Mouse (Mus musculus): Measurements from ENCODE around the gene Arhgap6. TPM values are rescaled to one million over a fixed set of nuclear protein-coding genes. Genes with fewer than 3 reads are reported as not detected.

Gene Arhgap6
- total RNA-seq, 2 experiments from 2014 or later: 2.0 to 2.2 TPM

DNA sequence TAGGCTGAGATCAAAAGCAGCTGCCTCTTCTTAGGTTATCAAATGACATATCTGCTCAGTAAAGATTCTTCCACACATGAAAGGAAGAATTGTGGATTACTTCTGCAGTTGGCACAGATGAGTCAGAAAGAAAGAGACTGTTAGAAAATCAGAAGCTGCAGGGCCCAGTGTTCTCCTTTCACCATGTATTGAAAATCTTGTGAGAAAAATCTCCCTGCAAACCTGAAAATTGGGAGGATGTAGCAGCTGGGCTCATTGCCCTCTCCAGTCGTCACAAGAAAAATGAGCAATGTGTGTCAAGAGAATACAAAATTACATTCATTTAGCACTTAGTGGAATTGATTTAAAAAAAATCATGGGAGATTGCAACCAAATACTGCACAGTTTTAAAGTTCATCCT is 180.5 kb downstream of the Arhgap6 start:
- DNase-seq (ENCODE audit: low spot score in 2 of 2): no peak

DNA sequence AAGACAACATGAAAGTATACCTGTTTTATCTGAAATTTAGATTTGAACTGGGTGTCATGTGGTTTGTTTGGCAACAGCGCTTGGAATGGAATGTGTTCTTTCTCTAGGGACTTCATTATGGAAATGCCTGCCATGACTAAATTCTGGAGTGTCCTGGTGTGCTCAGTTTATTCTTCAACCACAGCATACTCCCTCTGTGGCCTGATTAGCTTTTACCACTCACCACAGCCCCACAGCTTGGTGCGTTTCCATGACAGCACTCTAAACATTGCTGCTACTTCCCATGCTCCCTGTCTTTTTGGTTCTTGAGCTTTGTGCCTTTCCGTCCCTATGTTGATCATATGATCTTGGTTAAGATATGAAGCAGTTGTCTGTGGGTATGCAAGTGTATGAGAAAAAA is 182.9 kb downstream of the Arhgap6 start:
- DNase-seq (ENCODE audit: low spot score in 2 of 2): no peak

DNA sequence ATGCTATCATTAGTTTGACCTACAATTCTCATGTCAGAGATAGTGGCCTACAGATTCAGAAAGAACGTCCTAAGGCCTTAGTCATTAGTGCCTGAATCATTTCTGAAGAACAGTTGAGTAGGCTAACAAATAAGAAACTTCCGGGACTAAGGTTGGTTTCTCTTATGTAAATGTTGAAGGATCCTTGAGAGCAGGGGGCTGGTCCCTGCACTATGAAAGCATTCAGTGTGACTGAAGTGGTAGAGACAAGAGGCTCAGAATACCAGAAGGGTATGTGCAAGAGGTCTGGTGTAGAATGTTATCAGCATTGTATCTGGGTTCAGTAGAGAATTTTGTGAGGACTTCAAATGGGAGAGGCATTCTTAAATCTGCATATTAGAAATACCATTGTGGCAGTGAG is 185.5 kb downstream of the Arhgap6 start:
- no peak for DNase-seq (ENCODE audit: low spot score in 2 of 2)

DNA sequence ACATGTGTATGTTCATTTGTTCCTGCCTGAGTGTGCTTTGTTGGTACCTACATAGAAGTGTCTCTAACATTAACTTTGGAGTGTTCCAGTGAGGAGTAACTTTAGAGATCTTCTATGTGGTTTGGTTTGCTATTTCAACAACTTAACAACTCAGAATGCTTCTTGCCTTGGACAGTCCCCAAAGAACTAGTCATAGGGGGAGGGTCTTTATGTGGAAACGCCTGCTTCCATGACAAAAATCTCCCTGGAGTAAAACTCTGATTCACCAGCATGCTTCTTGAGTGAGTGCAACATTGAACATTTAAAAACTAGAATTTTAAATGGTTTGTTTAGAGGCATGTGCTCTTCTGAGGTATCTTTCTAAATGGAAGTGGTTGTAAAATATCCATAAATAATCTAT is 212.2 kb downstream of the Arhgap6 start:
- no peak for DNase-seq (ENCODE audit: low spot score in 2 of 2)

DNA sequence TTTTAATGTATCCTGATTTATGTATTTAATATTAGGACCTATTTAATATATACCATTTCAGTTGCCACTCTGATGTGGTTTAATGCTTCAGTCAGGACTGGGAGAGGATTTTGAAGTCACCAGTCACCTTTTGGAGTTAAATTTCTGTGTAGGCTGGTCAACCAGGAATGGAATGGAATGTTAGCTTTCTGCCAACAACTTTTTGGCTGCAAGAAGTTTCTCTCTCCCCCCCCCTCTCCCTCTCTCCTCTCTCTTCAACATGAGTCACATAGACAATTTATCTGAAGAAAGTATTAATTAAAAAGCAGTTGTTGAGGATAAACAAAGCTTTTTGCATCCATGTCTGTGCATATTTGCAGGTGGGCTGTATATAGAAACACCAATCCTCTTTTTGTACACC is 217.8 kb downstream of the Arhgap6 start:
- DNase-seq (ENCODE audit: low spot score in 2 of 2): no peak

DNA sequence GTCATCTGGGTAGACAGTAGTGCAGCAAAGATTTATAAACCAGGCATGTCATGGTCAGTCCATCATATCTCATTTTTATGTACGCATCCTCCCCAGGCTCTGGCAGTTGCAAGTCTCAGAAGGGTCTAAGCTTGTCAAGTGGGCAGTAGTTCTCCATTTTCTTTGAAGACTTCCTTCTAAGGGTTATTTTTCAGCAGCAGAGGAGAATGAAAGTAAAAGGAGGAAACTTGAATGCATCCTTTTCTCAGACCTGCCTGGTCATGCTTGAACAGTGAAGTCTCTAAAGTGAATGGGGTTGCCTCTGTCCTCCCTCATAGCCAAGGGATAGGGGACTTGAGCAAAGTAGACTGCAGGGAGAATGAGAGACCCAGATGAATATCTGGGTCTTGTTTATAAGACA is 239.5 kb downstream of the Arhgap6 start:
- DNase-seq (ENCODE audit: low spot score in 2 of 2): no peak

DNA sequence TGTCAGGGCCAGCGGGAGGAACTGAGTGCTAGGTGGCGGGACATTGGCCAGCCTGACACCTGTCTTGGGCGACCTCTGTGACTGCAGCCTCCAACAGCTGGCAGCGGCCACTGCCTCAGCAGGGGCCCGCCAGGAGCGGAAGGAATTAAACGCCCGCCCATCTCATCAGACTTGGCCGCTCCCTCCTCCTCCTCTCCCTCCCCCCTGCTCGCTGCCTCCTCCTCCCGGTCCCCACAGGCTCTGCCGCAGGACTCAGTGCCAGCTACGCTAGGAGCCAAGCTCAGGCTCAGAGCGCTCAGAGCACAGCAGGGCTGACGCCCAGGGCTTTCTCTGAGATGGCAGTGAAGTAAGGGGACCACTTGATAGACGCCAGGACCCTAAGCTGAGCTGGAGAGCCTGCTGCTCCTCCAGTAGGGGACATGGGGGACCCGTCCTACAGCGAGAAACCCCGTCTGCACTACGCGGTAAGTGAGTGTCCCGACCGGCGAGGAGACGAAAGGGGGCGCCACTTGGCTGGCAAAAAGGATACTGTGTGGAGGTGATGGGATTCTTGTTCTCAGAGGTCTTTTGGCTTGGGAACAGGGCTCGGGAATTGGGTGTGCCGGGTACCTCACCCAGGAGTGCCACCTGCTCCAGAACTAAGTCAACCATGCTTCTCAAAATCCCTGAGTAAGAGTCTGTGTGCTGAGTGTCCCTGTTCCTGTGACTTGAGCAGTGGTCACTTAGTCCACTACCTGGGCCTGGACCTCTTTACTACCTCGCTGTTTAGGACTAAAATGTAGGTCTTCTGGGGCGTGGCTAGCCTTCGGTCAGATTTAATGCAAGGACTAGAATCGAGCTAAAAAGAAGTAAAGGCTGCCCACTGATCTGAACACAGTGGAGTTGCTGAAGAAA is 241.8 kb downstream of the Arhgap6 start:
- peak; percentile 7 to 10 for DNase-seq (ENCODE audit: low spot score in 2 of 2)

DNA sequence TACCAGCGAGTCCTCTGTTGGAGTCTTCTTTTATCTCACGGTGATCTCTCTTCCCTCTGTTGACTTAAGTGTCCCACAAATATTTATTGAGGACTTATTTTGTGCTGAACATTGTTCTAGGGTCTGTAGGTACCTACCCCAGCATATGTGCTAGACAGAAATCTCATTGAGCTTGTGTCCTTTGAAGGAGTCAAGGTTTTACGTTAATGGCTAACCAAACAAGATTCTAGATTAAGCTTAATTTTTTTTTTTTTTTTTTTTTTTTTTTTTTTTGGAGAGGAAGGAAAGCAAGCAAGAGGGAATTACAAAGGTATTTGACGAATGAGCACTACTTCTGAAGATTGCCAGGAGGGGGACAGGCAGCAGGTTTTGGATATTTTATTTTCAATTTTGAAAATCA is 242.5 kb downstream of the Arhgap6 start:
- DNase-seq (ENCODE audit: low spot score in 2 of 2): no peak

DNA sequence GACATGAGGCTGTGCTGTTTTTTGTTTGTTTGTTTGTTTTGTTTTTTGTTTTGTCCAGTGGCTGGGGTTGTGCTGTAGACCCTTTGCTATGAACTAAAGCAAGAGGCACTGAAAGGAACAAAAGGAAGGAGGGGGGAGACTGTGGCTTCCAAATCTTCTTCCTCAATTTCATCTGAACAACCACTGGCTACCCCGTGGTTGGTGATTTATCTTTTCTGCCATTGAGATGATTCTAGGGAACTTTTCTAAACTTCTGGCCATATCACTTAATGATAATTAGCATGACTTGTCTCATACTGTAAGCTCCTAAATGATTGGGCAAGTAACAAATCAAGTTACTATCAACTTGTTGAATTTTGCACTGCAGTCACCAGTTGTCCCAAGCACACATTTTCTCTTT is 249.0 kb downstream of the Arhgap6 start:
- no peak for DNase-seq (ENCODE audit: low spot score in 2 of 2)

DNA sequence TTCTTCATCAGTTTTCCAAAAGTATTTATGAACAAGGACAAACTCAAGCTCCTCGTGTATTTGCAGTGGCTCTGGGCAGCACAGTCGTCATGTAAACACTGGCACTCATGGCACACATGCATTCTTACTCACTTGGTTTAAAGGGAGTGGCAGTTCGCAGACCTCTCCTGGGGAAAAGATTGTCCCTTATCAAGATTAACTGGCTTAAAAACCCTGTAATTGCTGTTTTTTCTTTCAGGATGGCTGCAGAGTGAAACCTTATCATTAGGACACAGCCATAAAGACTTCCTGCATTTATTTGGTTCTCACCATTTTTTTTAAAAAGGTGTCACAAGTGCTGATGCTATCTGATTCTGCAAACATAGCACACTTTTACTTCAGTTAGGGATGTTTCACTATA is 252.7 kb downstream of the Arhgap6 start:
- no peak for DNase-seq (ENCODE audit: low spot score in 2 of 2)

DNA sequence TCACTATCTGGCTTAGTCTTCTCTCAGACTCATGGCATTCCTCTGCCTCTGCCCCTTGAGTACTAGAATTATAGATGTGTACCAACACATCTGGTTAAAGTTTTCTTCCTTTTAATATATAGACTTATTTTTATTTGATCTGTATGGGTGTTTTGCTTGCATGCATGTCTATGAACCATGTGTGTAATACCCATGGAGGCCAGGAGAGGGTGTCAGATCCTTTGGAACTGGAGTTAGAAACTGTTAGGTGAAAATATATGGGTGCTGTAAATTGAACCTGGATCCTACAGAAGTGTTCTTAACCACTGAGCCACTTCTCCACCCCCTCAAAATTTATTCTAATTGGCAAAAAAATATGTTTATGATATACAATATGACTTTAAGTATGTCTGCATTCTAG is 254.7 kb downstream of the Arhgap6 start:
- no peak for DNase-seq (ENCODE audit: low spot score in 2 of 2)

DNA sequence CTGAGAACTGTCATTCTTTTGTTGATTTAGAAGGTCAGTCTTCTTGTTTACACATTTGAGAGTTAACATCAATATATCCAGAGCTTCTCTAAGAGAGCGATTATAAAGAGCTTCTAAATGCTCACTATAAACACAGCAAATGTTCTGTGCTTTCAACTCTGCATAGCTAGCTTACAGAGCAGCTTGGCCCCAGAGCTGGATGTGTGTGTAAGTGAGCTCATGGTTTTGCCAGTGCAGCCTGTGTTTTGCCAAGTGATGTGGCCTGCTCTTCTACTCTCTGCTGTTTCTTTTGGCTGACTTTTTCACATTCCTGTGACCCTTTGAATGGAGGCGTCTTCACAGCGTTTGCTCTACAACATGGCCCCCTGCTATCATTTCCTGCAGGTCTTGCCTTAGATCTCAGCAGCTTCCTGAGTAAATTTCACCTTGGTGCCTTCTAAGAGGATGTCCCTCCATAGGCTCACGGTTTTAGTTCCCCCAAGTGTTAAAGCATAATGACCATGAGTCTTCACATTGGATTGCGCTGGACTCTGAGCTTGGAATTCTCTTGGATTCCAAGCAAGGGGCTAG is 259.1 kb downstream of the Arhgap6 start:
- DNase-seq (ENCODE audit: low spot score in 2 of 2): no peak

DNA sequence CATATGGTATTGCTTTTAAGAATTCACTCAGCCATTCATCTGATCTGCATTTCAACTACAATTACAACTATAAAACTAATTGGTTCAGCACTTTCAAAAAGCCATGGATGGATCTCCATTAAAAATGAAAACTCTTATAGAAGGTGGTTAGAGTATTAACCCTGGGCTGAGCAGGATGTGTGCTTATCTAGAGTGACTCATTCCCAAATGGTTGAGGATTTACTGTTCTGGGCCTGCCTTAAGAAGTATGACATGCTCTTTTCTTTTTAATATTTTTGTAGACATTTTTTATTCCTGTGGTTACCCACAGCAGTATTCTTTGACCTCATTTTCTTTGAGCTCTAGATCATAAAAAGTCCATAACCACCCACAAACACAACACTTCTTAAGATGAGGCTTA is 267.7 kb downstream of the Arhgap6 start:
- no peak for DNase-seq (ENCODE audit: low spot score in 2 of 2)

DNA sequence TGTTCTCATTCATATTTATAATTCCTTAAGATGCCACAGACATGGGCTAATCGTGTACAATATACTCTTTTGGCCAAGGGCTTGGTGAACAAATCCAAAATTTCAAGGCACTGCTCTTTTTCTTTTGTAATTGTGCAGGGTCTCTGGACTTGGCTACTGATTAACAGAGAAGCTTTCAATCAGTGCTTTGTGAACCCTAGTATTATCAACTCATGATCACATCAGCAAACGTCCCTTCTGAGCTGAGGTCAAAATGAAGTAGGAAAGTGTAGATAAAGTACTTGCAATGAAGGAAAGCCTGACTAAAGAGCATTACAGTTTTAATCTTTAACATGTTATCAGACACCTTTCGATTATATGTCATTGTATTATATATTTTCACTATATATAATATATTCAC is 270.4 kb downstream of the Arhgap6 start:
- no peak for DNase-seq (ENCODE audit: low spot score in 2 of 2)

DNA sequence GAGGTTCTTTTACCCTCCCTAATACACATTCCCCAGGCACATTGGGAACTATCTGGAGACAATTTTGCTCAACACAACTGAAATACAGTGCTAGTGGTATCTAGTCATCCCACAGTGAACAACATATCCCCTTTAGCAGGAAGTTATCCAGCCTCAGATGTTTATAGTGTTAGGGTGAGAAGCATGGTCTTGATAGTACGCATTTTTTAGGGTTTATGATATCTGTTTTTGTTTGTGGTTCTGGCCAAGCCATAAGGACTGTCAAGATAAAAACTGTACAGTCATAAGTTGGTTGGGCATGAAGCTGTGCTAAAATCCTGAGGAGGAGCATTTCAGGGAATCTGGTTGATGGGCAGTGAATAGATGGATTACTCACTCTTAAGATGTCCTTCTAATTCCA is 271.0 kb downstream of the Arhgap6 start:
- no peak for DNase-seq (ENCODE audit: low spot score in 2 of 2)

DNA sequence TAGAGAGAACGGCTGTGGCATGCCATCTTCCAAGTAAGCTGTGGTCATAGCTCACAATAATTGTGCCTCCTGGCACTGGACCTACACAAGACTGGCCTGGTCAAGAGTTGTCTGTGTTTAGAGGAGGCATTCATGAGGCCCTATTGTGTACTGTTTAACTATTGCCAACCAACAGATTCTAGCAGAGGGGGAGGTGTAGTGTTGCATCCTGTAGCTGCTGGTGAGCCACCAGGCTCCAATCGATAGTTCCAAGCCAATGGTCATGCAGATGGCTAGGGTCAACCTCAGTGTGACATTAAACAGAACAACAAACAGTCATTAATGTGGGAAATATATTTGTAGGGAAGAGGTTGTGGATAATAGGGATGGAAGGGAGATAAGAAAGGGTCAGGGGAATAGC is 280.1 kb downstream of the Arhgap6 start:
- no peak for DNase-seq (ENCODE audit: low spot score in 2 of 2)

DNA sequence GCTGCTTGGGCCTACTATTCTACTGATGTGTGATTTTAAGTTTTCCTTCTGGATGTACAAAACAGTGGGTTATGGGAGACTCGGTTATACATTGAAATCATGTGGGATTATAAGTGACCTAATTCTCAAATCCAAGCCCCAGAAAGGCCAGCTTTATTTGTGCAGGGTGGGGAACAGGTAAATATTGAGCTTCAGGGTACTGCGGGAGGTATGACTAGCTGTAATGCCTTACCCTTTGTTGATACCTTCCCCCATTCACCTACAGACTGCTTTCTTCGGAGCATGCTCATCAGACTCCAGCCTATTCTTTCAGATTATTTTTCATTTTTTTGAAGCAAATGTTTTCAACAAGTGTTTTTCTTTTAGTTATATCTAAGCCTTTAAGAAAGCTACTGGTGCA is 286.7 kb downstream of the Arhgap6 start:
- no peak for DNase-seq (ENCODE audit: low spot score in 2 of 2)

DNA sequence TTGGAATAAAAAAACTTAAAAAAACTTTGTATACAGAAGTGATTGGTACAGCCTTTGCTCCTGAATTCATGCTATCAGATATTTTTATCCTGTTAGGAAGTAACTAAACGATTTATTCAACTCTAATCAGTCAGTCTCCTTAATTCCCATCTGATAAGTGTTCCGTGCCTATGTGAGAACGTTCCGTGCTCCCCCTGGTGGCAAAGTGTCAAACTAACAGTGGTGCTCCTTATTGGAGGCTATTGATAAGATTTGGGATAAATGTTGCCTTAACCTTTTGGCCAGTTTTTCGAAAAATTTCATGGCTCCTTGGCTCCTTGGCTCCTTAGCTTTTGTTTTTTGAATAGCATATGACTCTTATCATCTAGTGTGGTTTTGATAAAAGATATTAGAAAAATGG is 291.0 kb downstream of the Arhgap6 start:
- DNase-seq (ENCODE audit: low spot score in 2 of 2): peak; percentile 5 to 7

DNA sequence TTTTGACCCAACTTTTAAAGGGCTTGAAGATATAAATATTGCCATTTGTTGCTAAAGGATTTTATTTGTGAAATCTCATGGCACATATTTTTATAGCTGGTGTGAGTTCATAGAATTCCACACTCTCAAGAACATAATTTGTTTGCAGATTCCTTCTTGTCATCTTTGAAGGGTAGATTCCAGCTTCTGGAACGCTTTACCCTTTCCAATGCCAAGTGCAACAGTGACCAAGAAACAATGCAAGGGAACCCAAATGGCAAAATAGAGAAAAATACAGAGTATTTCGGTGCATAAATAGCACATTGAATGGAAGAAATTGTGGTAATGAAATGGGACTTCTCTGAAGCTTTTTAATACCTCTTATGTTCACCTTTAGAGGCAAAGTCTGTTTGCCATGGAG is 294.3 kb downstream of the Arhgap6 start:
- no peak for DNase-seq (ENCODE audit: low spot score in 2 of 2)

DNA sequence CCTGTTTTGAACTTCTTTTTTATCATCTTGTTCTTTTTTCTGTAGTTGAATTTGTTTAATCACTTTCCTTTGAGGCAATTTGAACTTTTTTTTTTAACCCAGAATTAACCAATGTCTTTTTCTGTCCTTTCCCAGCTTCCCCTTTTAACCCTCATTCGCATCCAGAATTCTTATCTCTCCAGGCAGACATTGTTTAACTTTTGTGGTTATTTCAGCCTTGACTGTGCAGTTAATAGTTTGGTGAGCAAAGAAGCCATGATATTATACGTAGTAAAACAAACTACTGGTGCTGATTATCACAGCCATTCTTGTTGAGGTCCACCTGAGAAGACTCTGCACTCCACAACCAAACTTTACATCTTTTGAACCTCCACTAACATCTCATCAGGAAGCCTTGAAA is 299.7 kb downstream of the Arhgap6 start:
- DNase-seq (ENCODE audit: low spot score in 2 of 2): no peak

DNA sequence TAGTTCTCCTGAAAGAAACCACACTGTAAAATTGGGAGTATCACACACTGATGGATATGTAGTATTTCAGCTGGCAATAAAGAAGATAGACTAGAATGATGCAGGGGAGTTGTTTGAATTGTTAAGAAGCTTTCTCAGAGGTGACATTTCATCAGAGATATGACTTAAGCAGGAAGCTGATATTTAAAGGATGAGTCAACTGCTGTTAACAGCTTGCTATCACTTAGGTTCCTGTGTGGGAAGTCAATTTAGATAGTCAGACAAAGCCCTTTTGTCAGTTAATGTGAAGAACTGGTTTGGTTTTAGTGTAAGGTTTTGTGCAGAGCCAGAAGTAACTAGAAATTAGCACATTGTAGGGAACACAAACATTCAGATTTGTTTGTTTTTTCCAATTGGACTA is 300.7 kb downstream of the Arhgap6 start:
- DNase-seq (ENCODE audit: low spot score in 2 of 2): no peak

DNA sequence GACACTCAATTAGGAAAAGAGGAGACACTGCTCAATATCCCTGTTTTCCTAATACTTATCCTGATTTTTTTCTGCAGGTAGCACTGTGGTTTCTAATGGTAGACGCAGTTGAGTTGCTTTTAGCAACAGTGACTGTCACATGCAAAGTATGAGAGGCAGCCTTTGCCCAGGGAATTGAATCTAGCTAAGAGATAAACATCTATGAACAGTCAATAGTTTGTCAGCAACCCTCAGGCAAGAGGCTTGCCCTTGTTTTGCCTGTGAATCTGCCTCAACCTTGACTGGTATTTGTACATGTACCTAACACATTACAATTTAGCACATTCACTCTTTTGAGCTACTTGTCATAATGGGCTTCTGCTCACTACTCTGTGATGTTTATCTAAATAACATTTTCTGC is 307.8 kb downstream of the Arhgap6 start:
- no peak for DNase-seq (ENCODE audit: low spot score in 2 of 2)

DNA sequence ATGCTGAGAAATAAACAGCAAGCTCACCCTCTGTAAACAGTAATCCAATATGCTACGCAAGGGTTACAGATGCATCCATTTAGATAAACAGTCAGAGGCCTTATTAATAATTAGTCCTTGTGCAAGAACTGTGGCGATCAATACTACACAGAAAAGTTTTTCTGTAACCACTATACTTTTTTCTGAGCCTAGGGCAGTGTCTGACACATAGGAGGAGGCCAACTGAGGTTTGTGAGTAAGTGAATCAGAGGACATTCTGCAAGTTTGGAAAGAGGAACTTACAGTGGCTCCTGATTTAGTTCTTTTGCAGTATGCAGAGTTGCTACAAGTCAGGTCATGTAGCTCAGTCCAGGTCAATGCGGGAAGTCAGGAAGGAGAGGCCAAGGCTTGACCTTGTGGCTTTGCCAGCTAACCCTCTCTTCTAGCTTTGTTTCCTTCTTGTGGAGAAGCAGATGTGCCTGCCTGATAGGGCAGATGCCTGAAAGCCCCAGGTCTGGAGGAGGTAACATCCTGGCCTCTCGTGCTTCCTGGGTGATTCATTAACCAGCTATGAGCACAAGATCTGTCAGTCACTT is 311.2 kb downstream of the Arhgap6 start:
- no peak for DNase-seq (ENCODE audit: low spot score in 2 of 2)
